Mouse (Mus musculus): Measurements from ENCODE around the gene Nrde2.

DNA sequence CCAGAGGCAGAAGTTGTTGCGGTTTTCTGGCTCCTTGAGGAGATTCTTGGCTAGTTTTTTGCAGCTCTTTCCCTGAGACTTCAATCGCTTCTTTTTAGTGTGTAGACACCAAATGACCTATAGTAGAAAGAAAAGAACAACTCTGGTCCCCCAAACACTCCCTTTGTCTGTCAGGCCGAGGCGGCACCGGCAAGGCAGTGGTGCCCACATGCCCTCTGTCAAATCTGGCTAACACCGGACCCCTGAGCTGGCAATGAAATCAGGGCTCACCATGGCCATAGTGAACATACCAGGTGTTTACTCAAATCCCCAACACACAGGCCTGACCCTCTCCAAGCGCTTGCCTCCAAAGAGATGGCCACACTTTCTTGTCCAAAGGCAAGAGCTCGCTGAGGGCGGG is 28.3 kb downstream of the Nrde2 start:
- no peak for TF ChIP-seq POLR2A (IDR thresholded peaks at IDR 0.05; ENCODE audit: low read depth, low read length)
- TF ChIP-seq CTCF (IDR thresholded peaks at IDR 0.05; ENCODE audit: borderline replicate concordance, insufficient read depth, low read length), result no peak
